Mouse (Mus musculus) brown adipose tissue, adult 24 weeks (tissue): ENCODE data around the gene Tmem129. TPM values are rescaled to one million over a fixed set of nuclear protein-coding genes. Genes with fewer than 3 reads are reported as not detected.

Experiments
- H3K27ac ChIP-seq: fragments of 200-500 bp; replicated peaks from 2 replicates; pipeline ENCODE4 v1.5.1; 2012; ENCODE audit warnings: low read depth, mild to moderate bottlenecking, low read length
- H3K4me1 ChIP-seq: fragments of 200-500 bp; 2 replicates; pipeline ENCODE4 v1.6.1; 2012; ENCODE audit warnings: low read length, mixed read lengths; ENCODE audit not compliant: control insufficient read depth, insufficient read depth, insufficient read length
- H3K4me3 ChIP-seq: fragments of 200-500 bp; 2 replicates; pipeline ENCODE4 v1.5.1; 2012; ENCODE audit warnings: low read depth, mild to moderate bottlenecking, low read length, moderate library complexity; ENCODE audit not compliant: insufficient read depth
- polyA plus RNA-seq: library from polyadenylated mRNA; stranded (reverse); fragments of >200 nt; gene quantifications from 2 replicates; pipeline ENCODE4 v1.2.4, GENCODE M21; 2012; ENCODE audit not compliant: missing spikeins, insufficient read depth, insufficient read length

Tmem129 gene
- polyA plus RNA-seq, 1 experiment = 16.3 TPM

DNA sequence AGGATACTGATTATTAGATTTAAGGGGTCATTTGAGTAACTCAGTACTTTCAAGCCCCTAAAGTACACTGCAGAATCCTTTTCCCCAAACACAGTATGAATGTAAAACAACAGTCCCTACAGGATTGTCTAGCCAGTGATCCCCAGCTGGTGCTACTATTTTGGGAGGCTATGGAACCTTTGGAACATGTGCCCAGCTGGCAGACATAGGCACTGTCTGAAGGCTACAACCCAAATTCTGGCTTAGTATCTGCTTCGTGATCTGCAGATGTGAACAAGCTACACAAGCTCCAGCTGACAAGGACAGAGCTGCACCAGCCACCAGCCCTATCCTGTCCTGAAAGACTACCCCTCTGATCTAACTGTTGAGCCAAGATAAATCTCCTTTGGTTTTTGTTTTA is 25.7 kb downstream of the Tmem129 start:
- Histone ChIP-seq H3K4me1 (peaks cover 14% of the 10 kb centered on the region), H3K4me3 (no peak overlapping the region), H3K27ac (no peak overlapping the region)

DNA sequence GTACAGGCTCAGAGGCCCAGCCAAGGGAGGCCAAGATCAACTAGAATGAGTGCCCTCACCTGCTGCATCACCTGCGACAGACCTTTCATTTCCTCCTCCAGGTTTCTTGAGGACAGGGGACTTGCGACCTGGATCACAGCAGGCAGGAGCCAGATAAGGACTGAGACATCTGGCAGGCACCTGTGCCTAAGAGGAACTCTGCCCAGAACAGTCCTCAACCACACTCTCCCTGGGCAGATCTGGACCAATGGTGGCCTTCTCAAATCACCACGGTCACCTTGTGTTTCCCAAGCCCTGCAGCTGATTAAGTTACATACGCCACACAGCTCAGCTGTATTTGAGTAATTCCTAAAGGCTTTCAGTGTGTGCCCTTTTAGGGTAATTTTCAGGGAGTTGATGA is 27.6 kb downstream of the Tmem129 start:
- Histone ChIP-seq H3K4me3 (0 out of 2 replicates have a peak overlapping the region, but pooled peaks have one; percentile 9), H3K27ac (peak overlapping the region; percentile 54; the same call in 1 of the 2 replicates), H3K4me1 (peaks cover 14% of the 10 kb centered on the region)

DNA sequence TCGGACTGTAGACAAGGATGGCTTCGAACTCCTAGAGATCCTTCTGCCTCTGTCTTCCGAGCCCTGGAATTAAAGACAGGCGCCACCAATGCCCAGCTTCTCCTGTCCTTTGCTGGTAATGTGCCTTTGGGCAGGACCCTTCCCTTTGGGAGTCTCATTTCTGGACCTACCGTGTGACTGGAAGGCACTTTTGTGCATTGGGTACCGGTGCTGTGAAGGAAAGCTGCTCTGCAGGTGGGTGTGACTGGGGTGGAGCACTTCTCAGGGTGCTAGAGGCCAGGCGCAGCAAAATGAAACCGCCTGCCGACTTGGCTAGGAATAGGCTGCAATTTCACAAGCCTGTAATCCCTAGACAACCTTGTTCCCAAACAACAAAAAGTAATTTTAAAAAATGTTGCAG is 28.2 kb downstream of the Tmem129 start:
- peak overlapping the region; percentile 61 for H3K27ac ChIP-seq
- H3K4me1 ChIP-seq = peaks cover 14% of the 10 kb centered on the region
- H3K4me3 ChIP-seq = peak overlapping the region; percentile 61

DNA sequence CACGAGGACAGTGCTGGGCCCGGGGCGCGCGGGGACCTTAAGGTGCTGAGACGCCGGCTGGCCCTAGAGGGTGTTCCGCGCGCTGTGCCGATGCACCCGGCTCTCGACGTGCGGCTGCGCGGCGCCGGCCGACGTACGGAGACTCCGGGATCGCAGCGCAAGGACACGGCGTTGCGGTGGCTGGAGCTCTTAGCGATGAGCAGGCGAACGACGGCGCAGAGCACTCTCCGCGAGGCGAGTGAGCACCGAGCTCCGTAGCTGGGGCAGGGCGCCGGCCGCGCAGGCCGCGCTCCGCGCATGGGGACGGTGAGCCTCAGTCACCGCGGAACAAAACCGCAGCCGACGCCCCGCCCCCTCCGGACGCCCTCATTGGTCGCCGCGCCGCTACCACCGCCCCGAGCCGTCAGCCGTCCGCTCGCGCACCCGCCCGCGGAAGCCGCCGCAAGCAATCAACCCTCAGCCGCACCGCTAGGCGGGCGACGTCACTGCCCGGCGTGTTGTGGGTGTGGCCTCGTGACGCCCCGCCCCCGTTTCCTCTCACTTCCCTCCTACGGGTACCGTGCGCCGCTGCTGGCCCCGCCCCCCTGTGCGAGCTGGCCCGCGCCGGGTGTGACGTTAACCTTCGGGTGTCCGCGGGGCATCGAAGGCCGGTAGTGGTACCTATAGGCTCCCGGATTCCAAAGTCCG is 28.8 kb downstream of the Tmem129 start, which contains the start of the genes Fam53a and Gm9903:
Gene Fam53a (minus strand): TSS at position 335 of the 687 bp plus-strand sequence.
Gene Gm9903 (plus strand): TSS at position 625 of the 687 bp plus-strand sequence.
- Histone ChIP-seq H3K4me3 (peak within 1 kb of the TSS; percentile 90), H3K27ac (peak within 1 kb of the TSS; percentile 70), H3K4me1 (peaks cover 14% of the 10 kb centered on the region)

DNA sequence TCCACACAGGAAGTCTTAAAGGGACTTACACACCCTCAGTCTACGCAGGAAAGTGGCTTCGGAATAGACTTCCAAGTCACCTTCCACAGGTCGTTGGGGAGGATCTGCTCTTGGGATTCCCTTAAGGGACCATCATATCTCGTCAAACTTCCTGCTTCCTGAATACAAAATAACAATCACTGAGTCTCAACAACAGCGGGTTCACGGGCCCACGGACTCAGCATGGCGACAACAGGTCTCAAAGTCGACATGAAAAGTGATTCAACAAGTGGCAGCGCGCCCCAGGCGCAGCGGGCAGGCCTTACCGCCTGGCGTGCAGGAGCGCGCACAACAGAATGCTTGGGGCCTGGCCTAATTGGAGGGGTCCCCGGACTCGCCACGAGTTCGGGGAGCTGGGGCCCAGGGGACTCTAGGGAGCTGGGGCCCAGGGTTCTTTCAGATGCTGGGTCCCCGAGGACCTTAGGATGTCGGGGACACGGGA is 29.4 kb downstream of the Tmem129 start:
- Histone ChIP-seq H3K27ac (peak overlapping the region; percentile 70), H3K4me1 (peaks cover 14% of the 10 kb centered on the region), H3K4me3 (peak overlapping the region; percentile 90)

DNA sequence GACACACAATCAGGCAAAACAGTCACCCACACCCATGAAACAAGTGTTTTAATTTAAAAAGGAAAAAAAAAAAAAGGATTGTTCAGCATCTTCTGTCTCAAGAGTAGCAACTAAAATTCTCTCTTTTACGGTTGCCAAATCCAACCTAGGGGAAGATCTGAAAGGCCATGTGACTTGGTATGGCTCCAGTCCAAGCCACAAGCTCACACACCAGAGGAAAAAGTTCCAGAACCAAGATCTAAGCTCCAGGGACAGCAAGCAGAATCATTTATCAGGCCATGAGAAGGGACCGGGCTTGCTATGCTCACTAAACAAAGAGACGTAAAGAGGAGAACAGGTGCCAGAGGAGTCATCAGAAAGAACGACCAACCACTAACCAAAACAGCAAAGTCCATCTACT is 30.2 kb downstream of the Tmem129 start:
- H3K27ac ChIP-seq = no peak overlapping the region; the same call in 1 of the 2 replicates
- H3K4me3 ChIP-seq = peak overlapping the region; percentile 19; the same call in 1 of the 2 replicates
- H3K4me1 ChIP-seq = peaks cover 14% of the 10 kb centered on the region

DNA sequence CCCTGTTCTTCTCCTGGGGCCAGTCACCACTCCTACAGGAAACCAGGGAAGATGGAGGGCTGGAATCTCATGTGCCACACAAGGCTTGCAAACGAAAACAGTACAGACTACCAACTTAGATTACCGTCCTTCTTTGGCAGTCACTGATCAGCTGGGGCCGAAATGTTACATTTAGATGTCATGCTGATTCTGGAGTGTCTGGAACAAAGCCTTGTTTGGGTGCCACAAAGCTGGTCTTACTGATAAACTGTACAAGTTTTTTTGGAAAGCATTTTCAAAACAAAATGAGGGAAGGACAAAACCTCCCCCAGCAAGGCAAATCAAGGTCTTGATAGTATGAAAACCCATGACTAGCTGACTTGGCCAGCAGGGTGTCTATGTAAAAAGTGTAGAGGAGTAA is 34.5 kb downstream of the Tmem129 start:
- H3K4me3 ChIP-seq = no peak overlapping the region
- no peak overlapping the region for H3K27ac ChIP-seq
- peaks cover 5% of the 10 kb centered on the region for H3K4me1 ChIP-seq

DNA sequence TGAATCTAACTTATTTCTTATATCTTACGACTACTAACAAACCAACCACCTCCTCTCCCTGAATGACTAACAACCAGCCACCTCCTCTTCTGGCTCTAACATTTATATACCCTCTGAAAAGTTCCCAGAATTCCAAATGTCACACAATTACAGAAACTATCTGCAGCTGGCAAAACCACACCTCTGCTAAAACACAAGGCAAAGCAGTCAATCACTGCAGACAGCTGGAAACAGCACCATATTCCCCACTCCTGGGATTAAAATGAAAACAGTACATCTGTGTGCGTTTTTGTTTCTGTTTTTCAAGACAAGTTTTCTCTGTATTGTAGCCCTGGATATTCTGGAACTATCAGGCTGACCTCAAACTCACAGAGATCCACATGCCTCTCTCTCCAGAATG is 35.5 kb downstream of the Tmem129 start:
- Histone ChIP-seq H3K4me3 (no peak overlapping the region), H3K27ac (no peak overlapping the region)

DNA sequence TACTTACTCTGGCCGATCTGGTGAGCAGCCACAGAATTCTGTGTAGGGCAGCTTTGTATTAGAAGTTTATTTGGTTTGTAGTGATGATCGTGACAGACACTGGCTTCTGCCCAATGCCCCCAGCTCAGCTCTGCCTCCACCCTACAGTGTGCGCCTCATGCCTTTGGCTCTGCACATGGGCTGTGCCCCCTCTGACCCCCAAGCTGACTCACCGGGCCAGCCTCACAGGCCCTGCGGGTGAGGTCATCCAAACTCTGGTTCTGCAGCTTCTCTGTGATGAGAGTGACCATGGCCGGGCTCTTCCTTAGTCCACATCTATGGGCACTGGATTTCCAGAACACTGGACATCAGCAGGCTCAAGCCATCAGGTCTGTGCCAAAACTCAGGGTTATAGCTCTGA is 43.8 kb downstream of the Tmem129 start:
- Histone ChIP-seq H3K4me3 (no peak overlapping the region), H3K4me1 (peaks cover 3% of the 10 kb centered on the region; the same call in 1 of the 2 replicates), H3K27ac (no peak overlapping the region)

More for the DNA sequence above, 35.5 kb downstream of the Tmem129 start:
- peaks cover 4% of the 10 kb centered on the region; the same call in 1 of the 2 replicates for H3K4me1 ChIP-seq

DNA sequence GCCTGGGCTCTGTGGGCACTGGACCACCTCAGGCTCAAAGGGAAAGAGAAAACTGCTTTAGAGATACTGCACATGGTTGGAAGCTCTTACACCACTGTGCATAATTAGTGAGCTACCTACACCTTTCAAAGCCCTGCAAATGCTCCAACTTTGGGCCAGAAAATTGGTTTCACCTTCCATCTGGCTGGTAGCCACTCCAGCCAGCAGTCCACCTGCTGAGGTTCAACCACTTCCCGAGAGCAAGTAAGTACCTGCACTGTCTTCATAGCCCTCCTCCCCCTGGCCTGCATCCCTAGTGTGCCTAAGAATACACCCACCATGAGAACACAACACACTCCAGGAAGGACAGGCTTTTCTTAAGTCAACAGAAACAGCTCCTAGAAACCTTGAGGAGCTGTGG is 46.4 kb downstream of the Tmem129 start:
- Histone ChIP-seq H3K27ac (no peak overlapping the region), H3K4me1 (no peaks in the 10 kb centered on the region), H3K4me3 (no peak overlapping the region)

DNA sequence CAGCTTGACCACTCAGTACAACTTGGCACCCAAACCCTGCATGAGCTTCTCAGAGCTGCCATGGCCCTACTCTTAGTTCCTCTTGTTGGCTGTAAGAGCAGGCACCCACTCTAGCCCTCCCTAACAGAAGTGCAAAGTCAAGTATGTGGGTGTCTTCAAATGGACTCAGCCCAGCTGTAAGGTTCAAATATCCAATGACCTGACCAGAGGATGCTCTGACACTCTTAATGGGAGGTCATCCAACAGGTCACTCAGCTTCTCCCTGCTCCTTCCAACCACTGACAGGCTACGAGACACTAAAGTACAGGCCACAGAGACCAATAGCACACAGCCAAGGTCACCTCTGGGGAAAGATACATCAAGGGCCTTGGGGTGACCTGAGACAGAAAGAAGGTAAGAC is 49.0 kb downstream of the Tmem129 start:
- Histone ChIP-seq H3K4me3 (no peak overlapping the region), H3K27ac (no peak overlapping the region), H3K4me1 (no peaks in the 10 kb centered on the region)

DNA sequence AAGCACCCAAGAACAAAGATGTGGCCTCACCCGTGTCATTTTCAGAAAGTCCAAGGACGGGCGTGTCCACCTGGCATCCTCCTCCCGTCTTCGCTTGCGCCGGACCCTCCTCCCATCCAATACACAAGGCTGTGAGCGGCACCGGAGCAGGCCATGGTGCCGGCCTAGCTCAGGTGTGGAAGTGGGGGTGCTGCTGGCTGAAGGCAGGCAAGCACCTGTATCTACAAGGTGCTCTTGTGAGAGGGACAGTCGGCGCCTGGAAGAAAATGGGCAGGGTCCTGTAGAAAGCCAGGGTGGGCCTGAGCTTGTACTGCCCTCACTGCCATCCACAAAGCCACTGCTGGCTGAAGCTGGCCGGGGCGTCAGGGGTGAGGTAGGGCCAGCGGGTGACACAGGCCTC is 50.8 kb downstream of the Tmem129 start:
- Histone ChIP-seq H3K4me3 (no peak overlapping the region), H3K27ac (no peak overlapping the region), H3K4me1 (no peaks in the 10 kb centered on the region)

DNA sequence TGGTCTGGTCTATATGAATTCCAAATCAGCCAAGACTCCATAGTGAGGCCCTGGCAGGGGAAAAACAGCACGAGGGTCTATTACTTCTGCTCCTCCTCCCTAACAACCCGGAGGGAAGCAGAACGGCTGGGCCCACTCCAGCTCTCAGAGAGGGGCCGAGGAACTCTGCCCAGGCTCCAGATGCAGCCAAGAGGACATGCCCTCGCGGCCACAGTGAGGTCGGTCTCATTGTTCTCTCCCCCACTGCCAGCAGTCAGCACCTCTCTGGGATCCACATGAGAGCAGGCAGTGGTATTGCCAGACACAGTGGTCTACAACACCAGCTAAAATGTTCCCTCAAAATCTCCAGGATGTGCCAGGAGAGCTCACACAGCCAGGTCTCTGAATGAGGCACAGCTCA is 51.6 kb downstream of the Tmem129 start:
- Histone ChIP-seq H3K4me1 (no peaks in the 10 kb centered on the region), H3K27ac (no peak overlapping the region)

DNA sequence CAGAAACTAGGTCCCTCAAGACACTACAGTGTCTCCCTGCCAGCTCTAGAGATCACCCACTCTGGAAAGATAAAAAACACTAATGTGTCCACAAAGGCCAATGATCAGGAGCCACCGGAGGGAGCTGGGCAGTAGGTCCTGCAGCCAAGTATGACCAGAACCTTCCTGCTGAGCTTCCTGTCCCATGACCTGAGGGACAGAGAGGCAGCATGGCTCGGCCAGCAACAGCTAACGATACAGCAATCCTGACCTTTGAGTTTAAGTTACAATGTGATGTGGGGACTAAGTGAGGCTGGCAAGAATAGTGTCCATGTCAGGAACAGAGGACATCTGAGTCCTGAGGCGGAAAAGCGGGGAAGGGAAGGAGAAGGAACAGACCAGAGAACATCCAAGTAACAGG is 52.9 kb downstream of the Tmem129 start:
- Histone ChIP-seq H3K4me1 (no peaks in the 10 kb centered on the region), H3K27ac (no peak overlapping the region), H3K4me3 (no peak overlapping the region)

More for the DNA sequence above, 51.6 kb downstream of the Tmem129 start:
- H3K4me3 ChIP-seq = no peak overlapping the region
